Mouse (Mus musculus) ovary, adult 18-20 months (tissue): ENCODE data around the gene Acox2.

Experiments used
- DNase-seq: peaks from one replicate; pipeline ENCODE4 v3.0.0; 2022; ENCODE audit warnings: low spot score, mixed read lengths

The Acox2 gene

DNA sequence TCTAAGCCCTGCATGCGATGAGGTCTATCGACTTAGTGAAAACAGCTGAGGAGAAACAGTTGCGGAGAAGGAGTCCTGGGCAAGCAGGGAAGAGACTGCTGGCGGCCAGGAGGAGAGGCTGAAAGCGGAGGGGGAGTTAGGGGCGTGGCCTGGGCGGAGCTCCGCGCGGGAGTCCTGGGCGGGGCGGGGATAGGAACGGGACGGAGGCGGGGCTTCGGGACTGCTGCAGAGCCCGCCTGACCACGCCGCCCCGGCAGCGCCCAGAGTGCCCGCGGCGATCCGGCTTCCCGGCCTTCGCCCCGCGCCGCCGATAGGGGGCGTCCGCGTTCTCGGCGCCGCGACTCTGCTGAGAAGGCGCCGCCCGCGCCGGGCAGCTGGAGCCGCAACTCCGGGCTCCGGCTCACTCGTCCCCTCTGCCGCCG is 45.3 kb downstream of the Acox2 start, which contains the start of gene Kctd6:
Gene Kctd6, plus strand, starts transcription at position 338 of the 422 bp plus-strand sequence.
- DNase-seq, result peak; percentile 98

DNA sequence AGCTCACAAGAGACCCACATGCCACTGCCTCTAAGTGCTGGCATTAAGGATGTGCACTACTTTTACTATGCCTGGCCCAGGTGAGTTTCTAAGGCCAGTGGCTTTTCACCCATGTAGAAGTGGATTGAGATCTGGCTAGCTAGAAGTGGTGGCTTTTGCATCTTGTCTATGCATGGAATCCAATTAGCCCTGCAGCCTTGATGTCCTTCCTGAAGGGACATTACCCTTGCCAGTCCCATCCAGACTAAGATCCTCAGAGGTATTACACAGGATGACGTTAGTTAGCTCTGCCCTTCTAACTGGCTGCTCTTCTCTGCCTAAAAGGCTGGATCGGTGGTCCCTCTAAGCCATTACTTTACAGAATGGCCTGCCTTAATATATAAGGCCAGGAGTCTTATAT is 46.2 kb downstream of the Acox2 start:
- no peak for DNase-seq

DNA sequence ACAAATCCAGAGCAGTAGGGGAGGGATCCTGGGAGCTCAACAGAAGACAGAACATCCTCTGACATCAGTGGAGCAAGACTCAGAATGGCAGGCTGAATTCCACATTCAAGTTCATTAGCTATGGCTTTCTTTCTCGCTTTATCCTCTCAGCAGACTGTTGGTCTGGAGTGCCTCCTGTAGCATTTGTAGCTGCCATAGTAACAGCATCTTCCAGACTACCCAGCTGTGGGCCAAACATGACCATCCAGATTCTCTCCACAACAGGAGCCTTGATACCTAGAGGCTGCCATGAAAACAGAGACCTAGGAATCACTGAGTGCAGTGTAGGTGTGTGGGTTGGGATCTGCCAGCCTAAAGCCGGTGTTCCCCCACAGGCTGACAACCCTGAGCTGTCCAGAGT is 49.3 kb downstream of the Acox2 start:
- no peak for DNase-seq

DNA sequence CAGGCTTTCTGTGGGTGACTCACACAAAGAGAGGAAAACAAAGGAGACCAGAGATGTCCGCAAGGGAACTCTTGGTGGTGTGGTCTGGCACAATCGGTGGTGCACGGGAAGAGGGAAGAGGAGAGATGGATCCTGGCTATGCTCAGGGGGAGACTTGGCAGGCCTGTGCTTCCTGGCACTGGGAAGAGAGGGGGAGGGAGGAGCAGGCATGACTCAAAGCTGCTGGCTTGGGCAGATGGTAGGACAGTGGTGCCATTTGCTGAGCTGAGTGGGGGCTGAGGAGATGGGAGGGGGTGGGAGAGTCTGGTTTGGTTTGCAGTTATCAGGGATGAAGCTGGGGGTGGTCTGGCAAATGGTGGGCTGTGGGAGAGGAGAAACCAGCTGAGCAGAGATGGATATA is 50.3 kb downstream of the Acox2 start:
- no peak for DNase-seq

DNA sequence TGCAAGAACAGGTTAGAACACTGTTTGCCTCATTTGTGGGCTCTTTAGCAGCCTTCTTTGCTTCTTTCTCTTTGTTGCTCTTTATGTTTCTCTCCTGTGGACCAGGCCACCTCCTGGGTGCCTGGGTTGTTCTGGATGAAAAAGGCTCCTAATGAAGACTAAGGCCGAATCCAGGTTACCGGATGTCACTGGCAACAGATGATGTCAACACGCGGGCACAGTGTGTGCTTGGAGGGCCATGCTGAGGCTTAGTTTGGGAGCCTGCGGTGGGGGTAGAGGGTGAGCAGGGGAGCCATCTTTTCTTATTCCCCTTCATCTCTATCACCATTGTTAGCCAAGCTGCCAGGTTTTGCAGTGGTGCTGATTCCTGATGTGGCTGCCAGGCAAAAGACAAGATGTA is 51.6 kb downstream of the Acox2 start:
- no peak for DNase-seq

DNA sequence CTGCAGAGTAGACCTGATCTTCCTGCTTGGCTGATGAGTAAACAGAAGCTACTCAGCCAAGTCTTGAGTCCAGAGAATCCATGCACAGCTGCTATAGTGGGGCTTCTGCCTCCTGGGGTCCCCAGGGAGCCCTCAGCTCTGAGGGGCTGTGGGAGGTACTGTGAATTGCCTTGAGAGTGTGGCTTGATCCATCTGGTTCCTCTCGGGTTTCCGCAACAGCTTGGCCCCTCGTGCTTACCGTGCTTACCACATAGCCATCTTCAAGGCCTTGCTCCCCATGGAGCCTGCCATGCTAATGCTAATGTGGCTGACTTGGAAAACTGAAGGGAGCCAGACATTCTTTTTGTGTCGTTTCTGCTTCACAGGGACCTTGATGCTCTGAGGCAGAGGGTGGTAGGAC is 52.0 kb downstream of the Acox2 start:
- no peak for DNase-seq

DNA sequence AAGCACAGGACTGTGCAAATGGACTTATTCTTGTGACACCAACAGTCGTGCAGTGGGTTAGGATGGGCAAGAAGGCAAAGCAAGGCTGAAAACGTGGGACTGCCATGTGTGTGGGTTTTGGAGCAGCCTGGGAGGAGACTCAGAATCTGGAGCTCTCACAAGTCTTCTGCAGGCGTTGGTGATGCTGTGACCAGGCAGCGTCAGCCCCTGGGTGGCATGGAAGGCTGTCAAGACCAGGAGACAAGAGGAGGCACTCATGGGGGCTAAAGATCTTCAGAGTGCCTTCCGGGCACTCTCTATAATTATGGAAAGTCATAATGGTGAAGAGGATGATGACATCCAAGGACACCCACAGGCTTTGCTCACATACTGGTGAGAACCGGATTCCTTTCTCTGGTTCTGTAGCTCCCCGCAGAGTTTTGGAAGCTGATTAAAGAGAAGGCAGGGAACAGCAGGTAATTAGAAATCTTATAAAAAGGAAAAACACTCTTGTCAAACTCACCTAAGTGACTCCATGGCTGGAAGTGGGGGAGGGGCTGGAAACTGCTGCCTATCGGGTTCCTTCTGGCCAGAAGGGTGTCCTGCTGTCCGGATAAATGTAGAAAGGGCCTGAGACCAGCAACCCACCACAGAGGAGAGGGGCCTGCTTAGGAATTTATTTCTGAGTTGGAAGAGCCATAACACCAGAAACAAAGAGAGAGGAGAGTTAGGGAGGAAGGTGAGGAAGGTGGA is 52.8 kb downstream of the Acox2 start:
- DNase-seq, result no peak

DNA sequence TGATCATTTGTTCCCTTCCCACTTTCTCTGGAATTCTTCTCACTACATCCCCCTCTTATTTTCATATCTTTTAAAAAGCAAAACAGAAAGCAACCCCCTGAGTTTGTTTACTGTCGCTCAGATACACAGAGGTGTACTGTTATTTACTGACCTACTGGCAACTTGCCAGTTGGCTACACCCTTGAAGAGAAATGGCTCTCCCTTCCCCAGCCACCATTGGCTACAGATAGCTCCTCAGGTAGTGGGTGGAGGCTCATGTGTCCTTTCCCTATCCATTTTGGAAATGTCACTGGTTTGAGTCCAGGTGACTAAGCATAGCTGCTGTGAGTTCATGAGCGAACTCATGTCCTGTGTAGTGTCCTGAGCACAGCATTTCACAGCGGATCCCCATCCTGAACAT is 57.4 kb downstream of the Acox2 start:
- DNase-seq, result no peak

DNA sequence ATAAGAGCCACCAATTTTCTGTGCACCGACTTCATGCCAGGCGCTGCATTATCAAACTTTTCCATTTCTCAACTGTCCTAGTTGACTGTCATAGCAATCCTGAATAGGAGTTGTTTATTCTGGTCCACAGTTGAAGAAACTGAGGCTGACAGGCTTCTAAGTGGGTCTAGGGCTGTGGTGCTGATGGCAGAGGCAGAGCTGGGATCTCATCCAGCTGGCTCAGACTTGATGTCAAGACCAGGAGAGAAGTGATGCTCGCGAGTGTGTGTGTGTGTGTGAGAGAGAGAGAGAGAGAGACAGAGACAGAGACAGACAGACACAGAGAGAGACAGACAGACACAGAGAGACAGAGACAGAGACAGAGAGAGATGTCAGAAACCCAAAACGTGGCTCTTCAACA is 58.4 kb downstream of the Acox2 start:
- no peak for DNase-seq

DNA sequence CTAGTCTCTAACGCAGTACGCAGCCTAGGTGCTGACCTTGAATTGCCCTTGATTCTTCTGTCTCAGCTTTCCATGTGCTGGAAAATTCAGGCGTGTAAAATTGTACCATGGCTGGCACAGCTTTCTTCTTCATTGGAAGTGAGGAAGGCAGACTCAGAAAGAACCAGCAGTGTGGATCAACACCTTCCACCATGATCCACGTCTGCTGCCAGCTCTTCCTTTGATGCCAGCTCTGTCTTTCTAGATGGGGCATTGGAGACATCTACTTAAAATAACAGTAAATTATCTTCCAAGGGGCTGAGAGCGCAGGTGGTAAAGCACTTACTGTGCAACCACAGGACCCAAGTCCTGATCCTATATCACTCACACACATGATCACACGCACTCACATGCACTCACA is 66.4 kb downstream of the Acox2 start:
- DNase-seq, result no peak

DNA sequence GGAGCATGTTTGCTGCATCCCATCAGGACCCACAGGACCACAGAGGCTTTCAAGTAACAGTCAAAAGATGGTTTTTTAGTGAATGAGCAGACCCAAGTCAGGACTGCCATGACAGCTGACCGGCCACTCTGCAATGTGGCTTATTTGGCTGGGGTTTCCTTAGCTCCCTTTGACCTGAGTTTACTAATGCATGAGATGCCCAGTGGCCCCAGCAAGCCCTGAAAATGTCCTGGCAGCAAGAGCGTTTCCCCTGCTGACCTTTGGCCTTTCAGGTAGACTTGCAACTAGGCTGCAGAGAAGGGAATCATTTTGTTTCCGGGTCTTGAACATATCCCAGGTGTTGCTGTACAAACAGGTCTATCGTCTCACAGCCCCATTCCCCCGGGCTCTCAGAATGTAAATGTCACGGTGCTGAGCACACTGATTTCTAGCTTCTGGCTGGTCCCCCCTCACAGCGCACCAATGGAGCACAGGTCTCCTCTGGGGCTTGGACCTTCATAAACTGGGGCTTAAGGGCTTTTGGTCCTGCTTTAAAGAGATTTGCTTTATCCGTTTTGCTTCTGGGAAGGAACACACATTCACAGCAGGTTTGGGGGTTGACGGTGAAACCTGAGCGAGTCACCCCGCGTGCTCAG is 67.7 kb downstream of the Acox2 start:
- no peak for DNase-seq

DNA sequence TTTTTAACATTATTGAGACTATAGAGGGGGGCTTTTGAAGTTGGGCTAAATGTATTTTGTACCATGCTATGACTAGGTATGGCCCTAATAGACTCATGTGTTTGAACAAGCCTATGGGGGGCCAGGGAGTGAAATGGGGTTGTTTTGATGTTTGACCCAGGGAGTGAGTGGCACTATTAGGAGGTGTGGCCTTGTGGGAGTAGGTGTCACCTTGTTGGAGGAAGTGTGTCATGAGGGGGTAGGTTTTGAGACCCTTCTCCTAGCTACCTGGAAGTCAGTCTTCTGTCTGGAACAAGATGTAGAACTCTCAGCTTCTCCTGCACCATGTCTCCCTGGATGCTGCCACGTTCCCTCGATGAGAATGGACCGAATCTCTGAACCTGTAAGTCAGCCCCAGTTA is 68.6 kb downstream of the Acox2 start:
- no peak for DNase-seq

DNA sequence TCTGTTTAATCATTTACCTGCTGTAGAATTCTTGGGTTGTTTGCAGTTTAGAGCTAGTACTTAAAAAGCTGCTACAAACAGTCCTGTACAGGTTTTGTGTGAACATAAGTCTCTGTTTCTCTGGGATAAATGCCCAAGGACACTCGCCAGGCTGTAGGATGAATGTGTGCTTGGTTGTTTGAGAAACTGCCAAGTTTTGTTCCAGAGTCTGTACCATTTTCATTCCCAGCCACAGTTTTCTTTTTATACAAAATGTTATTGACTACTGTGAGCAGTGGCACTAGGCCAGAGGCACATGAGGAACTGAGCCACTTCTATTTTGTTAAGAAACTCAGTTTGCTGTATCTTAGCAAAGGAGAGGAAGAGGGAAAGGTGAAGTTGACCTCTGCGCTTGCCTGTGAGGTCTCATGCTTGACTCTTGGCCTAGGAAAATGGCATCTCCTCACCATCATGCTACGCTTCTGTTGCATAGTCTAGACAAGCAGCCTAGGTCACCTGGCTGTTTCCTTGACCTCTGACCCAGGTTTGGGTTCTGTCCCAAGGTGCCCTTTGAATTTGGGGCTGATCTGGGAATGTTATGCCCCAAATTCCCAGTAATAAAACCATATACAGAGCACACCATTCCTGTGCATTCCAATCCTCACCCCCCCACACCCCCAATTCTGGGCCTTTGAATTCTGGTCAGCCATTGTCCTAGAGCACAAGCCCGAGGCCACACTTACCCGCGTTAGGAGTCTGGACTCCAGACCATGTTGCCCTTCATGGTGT is 72.7 kb downstream of the Acox2 start:
- DNase-seq, result peak; percentile 59

DNA sequence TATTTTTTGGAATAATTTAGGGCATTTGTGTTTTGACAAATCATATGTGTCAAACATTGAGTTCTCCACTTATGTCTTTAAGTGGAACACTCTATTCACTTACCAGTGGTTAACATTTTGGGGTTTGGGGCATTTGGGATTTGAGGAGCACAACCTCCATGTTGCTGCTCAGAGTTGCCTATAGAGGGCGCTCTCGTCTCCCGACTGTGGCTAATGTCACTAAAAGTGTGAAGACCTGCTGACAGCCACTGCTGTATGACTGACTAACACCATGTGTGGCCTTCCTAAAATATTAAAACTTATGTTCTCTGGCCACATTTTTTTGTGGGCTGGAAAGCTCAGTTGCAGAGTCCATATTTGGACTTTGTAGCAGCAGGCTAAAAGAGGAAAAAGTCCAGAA is 75.8 kb downstream of the Acox2 start:
- no peak for DNase-seq

DNA sequence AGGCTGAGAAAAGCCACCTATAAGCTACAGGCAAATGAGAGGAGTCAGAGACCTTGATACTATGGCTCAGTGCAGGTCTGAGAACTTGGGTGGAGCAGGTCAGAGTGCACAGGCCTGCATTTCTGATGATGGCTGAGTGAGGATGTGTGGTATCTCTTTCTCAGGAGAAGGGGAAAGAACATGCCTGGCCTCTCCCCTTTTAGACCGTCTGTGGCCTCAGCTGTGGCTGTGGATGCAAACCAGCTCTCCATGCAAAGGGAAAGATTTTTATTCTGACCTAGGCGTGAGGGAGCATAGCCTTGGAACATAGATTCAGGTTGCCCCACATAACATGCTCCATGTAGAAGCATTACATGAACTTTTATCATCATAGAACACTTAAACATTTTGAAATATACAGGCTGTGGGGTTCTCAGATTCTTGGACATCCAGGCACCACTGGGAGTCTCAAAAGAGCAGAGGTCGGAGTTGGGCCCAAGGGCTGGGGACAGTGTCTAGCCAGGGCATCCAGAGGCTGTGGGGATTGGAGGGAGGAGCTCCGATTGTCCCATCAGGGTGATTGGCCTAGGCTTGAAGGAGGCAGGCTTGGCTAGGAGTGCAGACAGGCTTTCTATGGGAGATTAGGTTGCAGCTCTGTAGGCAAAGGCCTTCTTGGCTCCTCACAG is 78.7 kb downstream of the Acox2 start:
- DNase-seq, result no peak

DNA sequence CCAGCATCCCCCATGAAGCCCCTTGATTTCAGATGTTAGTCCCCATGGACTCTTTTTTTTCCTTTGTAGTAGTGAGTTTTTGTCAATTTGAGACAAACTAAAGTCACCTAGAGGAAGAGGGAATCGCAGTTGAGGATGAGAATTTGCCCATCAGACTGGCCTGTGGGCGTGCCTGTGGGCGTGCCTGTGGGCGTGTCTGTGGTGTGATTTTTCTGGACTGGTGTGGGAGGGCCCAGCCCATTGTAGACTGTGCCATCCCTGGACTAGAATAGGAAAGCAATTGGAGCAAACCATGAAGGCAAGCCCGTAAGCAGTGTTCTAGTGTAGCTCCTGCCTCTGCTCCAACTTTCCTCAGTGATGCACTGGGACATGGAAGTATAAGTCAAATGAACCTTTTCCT is 82.9 kb downstream of the Acox2 start:
- DNase-seq, result no peak
